Mouse (Mus musculus): ENCODE data around the gene Tnrc6c. TPM values are rescaled to one million over a fixed set of nuclear protein-coding genes. Genes with fewer than 3 reads are reported as not detected.

Tnrc6c gene
- polyA plus RNA-seq, 1 experiment from 2014 or later: 16.1 TPM

- DNase-seq (ENCODE audit: low spot score): no peak
Measured at GRCm38 (mm10) chr11:117667825-117668224, 13.7 kb downstream of the Tnrc6c start.

GRCm38 (mm10) chr11:117671626-117672025 lies 17.5 kb downstream of the Tnrc6c start:
- ATAC-seq (ENCODE audit: insufficient number of reproducible peaks, low FRiP score, low TSS enrichment, low read depth) (no peak), DNase-seq (ENCODE audit: low spot score) (no peak)
- H3K27ac ChIP-seq (replicated peaks; ENCODE audit: low read depth, low read length): no peak overlapping the region
- 81% methylated on average over 5 of the region's 5 CpGs for WGBS
- no peak overlapping the region for H3K9ac ChIP-seq (ENCODE audit: low read length)
- H3K36me3 ChIP-seq (ENCODE audit: control insufficient read depth, insufficient read depth, low read length): peaks cover 2% of the 10 kb centered on the region; the same call in 1 of the 2 replicates
- H3K27me3 ChIP-seq (ENCODE audit: control insufficient read depth, insufficient read depth, low read length): no peaks in the 10 kb centered on the region
- H3K4me2 ChIP-seq (ENCODE audit: low read depth, severe bottlenecking): no peak overlapping the region
- 0 out of 2 replicates have a peak, but pooled peaks cover 2% of the 10 kb centered on the region for H3K4me1 ChIP-seq (ENCODE audit: control insufficient read depth, insufficient read depth, low read length)
- no peaks in the 10 kb centered on the region for H3K9me3 ChIP-seq (ENCODE audit: control insufficient read depth, low read length)
- H3K4me3 ChIP-seq (ENCODE audit: low read depth, low read length): no peak overlapping the region

More at GRCm38 (mm10) chr11:117667825-117668224, 13.7 kb downstream of the Tnrc6c start:
- H3K4me2 ChIP-seq (ENCODE audit: low read depth, severe bottlenecking): no peak overlapping the region
- no peak for ATAC-seq (ENCODE audit: insufficient number of reproducible peaks, low FRiP score, low TSS enrichment, low read depth)
- no peaks in the 10 kb centered on the region for H3K36me3 ChIP-seq (ENCODE audit: control insufficient read depth, insufficient read depth, low read length)
- H3K4me1 ChIP-seq (ENCODE audit: control insufficient read depth, insufficient read depth, low read length): 0 out of 2 replicates have a peak, but pooled peaks cover 2% of the 10 kb centered on the region
- 86% methylated on average over 5 of the region's 5 CpGs for WGBS
- no peak overlapping the region for H3K27ac ChIP-seq (replicated peaks; ENCODE audit: low read depth, low read length)
- H3K9ac ChIP-seq (ENCODE audit: low read length): no peak overlapping the region
- H3K27me3 ChIP-seq (ENCODE audit: control insufficient read depth, insufficient read depth, low read length): no peaks in the 10 kb centered on the region
- H3K9me3 ChIP-seq (ENCODE audit: control insufficient read depth, low read length): no peaks in the 10 kb centered on the region
- no peak overlapping the region for H3K4me3 ChIP-seq (ENCODE audit: low read depth, low read length)

GRCm38 (mm10) chr11:117674531-117674930 lies 20.4 kb downstream of the Tnrc6c start:
- 97% methylated on average over 1 of the region's 1 CpGs for WGBS
- Histone ChIP-seq H3K27me3 (ENCODE audit: control insufficient read depth, insufficient read depth, low read length) (no peaks in the 10 kb centered on the region), H3K9ac (ENCODE audit: low read length) (no peak overlapping the region), H3K9me3 (ENCODE audit: control insufficient read depth, low read length) (no peaks in the 10 kb centered on the region), H3K27ac (replicated peaks; ENCODE audit: low read depth, low read length) (no peak overlapping the region), H3K4me1 (ENCODE audit: control insufficient read depth, insufficient read depth, low read length) (0 out of 2 replicates have a peak, but pooled peaks cover 2% of the 10 kb centered on the region), H3K36me3 (ENCODE audit: control insufficient read depth, insufficient read depth, low read length) (peaks cover 2% of the 10 kb centered on the region; the same call in 1 of the 2 replicates), H3K4me2 (ENCODE audit: low read depth, severe bottlenecking) (no peak overlapping the region), H3K4me3 (ENCODE audit: low read depth, low read length) (no peak overlapping the region)
- no peak for DNase-seq (ENCODE audit: low spot score)
- no peak for ATAC-seq (ENCODE audit: insufficient number of reproducible peaks, low FRiP score, low TSS enrichment, low read depth)

GRCm38 (mm10) chr11:117676649-117677048 lies 22.6 kb downstream of the Tnrc6c start:
- Histone ChIP-seq H3K27ac (replicated peaks; ENCODE audit: low read depth, low read length) (no peak overlapping the region), H3K4me3 (ENCODE audit: low read depth, low read length) (no peak overlapping the region), H3K9ac (ENCODE audit: low read length) (no peak overlapping the region), H3K4me1 (ENCODE audit: control insufficient read depth, insufficient read depth, low read length) (0 out of 2 replicates have a peak, but pooled peaks cover 2% of the 10 kb centered on the region), H3K4me2 (ENCODE audit: low read depth, severe bottlenecking) (no peak overlapping the region), H3K36me3 (ENCODE audit: control insufficient read depth, insufficient read depth, low read length) (peaks cover 2% of the 10 kb centered on the region; the same call in 1 of the 2 replicates), H3K9me3 (ENCODE audit: control insufficient read depth, low read length) (no peaks in the 10 kb centered on the region), H3K27me3 (ENCODE audit: control insufficient read depth, insufficient read depth, low read length) (no peaks in the 10 kb centered on the region)
- ATAC-seq (ENCODE audit: insufficient number of reproducible peaks, low FRiP score, low TSS enrichment, low read depth) (no peak), DNase-seq (ENCODE audit: low spot score) (no peak)
- 56% methylated on average over 2 of the region's 2 CpGs for WGBS

- H3K4me1 ChIP-seq (ENCODE audit: control insufficient read depth, insufficient read depth, low read length): no peaks in the 10 kb centered on the region
- no peak overlapping the region for H3K9ac ChIP-seq (ENCODE audit: low read length)
- no peak overlapping the region for H3K4me3 ChIP-seq (ENCODE audit: low read depth, low read length)
- no peak overlapping the region for H3K4me2 ChIP-seq (ENCODE audit: low read depth, severe bottlenecking)
- peaks cover 2% of the 10 kb centered on the region; the same call in 1 of the 2 replicates for H3K36me3 ChIP-seq (ENCODE audit: control insufficient read depth, insufficient read depth, low read length)
- no peak overlapping the region for H3K27ac ChIP-seq (replicated peaks; ENCODE audit: low read depth, low read length)
- WGBS: 81% methylated on average over 3 of the region's 3 CpGs
- no peaks in the 10 kb centered on the region for H3K27me3 ChIP-seq (ENCODE audit: control insufficient read depth, insufficient read depth, low read length)
- ATAC-seq (ENCODE audit: insufficient number of reproducible peaks, low FRiP score, low TSS enrichment, low read depth) (no peak), DNase-seq (ENCODE audit: low spot score) (no peak)
- no peaks in the 10 kb centered on the region for H3K9me3 ChIP-seq (ENCODE audit: control insufficient read depth, low read length)
Measured at GRCm38 (mm10) chr11:117677111-117677510, 23.0 kb downstream of the Tnrc6c start.

- no peak overlapping the region for H3K9ac ChIP-seq (ENCODE audit: low read length)
Measured at GRCm38 (mm10) chr11:117677594-117677993, 23.5 kb downstream of the Tnrc6c start.

GRCm38 (mm10) chr11:117678155-117678554 lies 24.1 kb downstream of the Tnrc6c start:
- Histone ChIP-seq H3K4me1 (ENCODE audit: control insufficient read depth, insufficient read depth, low read length) (no peaks in the 10 kb centered on the region), H3K4me2 (ENCODE audit: low read depth, severe bottlenecking) (no peak overlapping the region), H3K4me3 (ENCODE audit: low read depth, low read length) (no peak overlapping the region), H3K36me3 (ENCODE audit: control insufficient read depth, insufficient read depth, low read length) (peaks cover 2% of the 10 kb centered on the region; the same call in 1 of the 2 replicates), H3K27me3 (ENCODE audit: control insufficient read depth, insufficient read depth, low read length) (no peaks in the 10 kb centered on the region), H3K9ac (ENCODE audit: low read length) (no peak overlapping the region), H3K27ac (replicated peaks; ENCODE audit: low read depth, low read length) (no peak overlapping the region), H3K9me3 (ENCODE audit: control insufficient read depth, low read length) (no peaks in the 10 kb centered on the region)
- WGBS: 93% methylated on average over 4 of the region's 4 CpGs
- ATAC-seq (ENCODE audit: insufficient number of reproducible peaks, low FRiP score, low TSS enrichment, low read depth) (no peak), DNase-seq (ENCODE audit: low spot score) (no peak)

More at GRCm38 (mm10) chr11:117677594-117677993, 23.5 kb downstream of the Tnrc6c start:
- DNase-seq (ENCODE audit: low spot score): no peak
- Histone ChIP-seq H3K27me3 (ENCODE audit: control insufficient read depth, insufficient read depth, low read length) (no peaks in the 10 kb centered on the region), H3K4me3 (ENCODE audit: low read depth, low read length) (no peak overlapping the region), H3K36me3 (ENCODE audit: control insufficient read depth, insufficient read depth, low read length) (peaks cover 2% of the 10 kb centered on the region; the same call in 1 of the 2 replicates), H3K4me2 (ENCODE audit: low read depth, severe bottlenecking) (no peak overlapping the region), H3K27ac (replicated peaks; ENCODE audit: low read depth, low read length) (no peak overlapping the region), H3K9me3 (ENCODE audit: control insufficient read depth, low read length) (no peaks in the 10 kb centered on the region), H3K4me1 (ENCODE audit: control insufficient read depth, insufficient read depth, low read length) (no peaks in the 10 kb centered on the region)
- WGBS: 87% methylated on average over 3 of the region's 3 CpGs
- no peak for ATAC-seq (ENCODE audit: insufficient number of reproducible peaks, low FRiP score, low TSS enrichment, low read depth)

- 69% methylated on average over 2 of the region's 2 CpGs for WGBS
- no peak for ATAC-seq (ENCODE audit: insufficient number of reproducible peaks, low FRiP score, low TSS enrichment, low read depth)
Measured at GRCm38 (mm10) chr11:117678740-117679139, 24.7 kb downstream of the Tnrc6c start.

GRCm38 (mm10) chr11:117684640-117685039 lies 30.6 kb downstream of the Tnrc6c start:
- Histone ChIP-seq H3K27ac (replicated peaks; ENCODE audit: low read depth, low read length) (no peak overlapping the region), H3K4me3 (ENCODE audit: low read depth, low read length) (no peak overlapping the region), H3K9ac (ENCODE audit: low read length) (no peak overlapping the region), H3K4me2 (ENCODE audit: low read depth, severe bottlenecking) (no peak overlapping the region), H3K4me1 (ENCODE audit: control insufficient read depth, insufficient read depth, low read length) (no peaks in the 10 kb centered on the region), H3K27me3 (ENCODE audit: control insufficient read depth, insufficient read depth, low read length) (no peaks in the 10 kb centered on the region), H3K36me3 (ENCODE audit: control insufficient read depth, insufficient read depth, low read length) (no peaks in the 10 kb centered on the region), H3K9me3 (ENCODE audit: control insufficient read depth, low read length) (no peaks in the 10 kb centered on the region)
- no peak for DNase-seq (ENCODE audit: low spot score)
- no peak for ATAC-seq (ENCODE audit: insufficient number of reproducible peaks, low FRiP score, low TSS enrichment, low read depth)
- WGBS: 66% methylated on average over 5 of the region's 5 CpGs

More at GRCm38 (mm10) chr11:117678740-117679139, 24.7 kb downstream of the Tnrc6c start:
- Histone ChIP-seq H3K4me2 (ENCODE audit: low read depth, severe bottlenecking) (no peak overlapping the region), H3K27ac (replicated peaks; ENCODE audit: low read depth, low read length) (no peak overlapping the region), H3K9me3 (ENCODE audit: control insufficient read depth, low read length) (no peaks in the 10 kb centered on the region), H3K36me3 (ENCODE audit: control insufficient read depth, insufficient read depth, low read length) (peaks cover 2% of the 10 kb centered on the region; the same call in 1 of the 2 replicates), H3K4me1 (ENCODE audit: control insufficient read depth, insufficient read depth, low read length) (no peaks in the 10 kb centered on the region), H3K4me3 (ENCODE audit: low read depth, low read length) (no peak overlapping the region), H3K9ac (ENCODE audit: low read length) (no peak overlapping the region), H3K27me3 (ENCODE audit: control insufficient read depth, insufficient read depth, low read length) (no peaks in the 10 kb centered on the region)
- no peak for DNase-seq (ENCODE audit: low spot score)
